Comparison of ENCODE assay signal across 8 mouse cellular contexts in the genomic region with DNA sequence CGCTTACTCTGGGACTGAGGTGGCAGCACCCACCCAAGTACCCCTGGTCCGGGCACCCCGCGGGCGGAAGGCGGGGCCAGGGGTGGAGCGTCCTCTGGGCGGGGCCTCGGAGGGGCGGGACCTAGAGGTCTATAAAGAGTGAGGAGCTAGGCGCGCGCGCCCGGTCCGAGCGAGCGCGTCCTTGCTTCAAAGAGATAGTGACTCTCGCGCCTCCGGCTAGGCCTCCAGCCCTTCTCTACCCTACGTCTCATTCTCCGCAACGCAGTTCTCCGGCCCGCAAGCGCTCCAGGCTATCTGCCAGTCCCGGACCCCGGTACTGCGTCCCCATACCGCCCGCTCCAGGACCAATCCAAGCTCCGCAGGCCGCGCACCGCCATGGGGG. TPM values are rescaled to one million over a fixed set of nuclear protein-coding genes. Genes with fewer than 3 reads are reported as not detected.
DNase-seq lines count a peak whose midpoint lies in the region; ATAC-seq and TF ChIP-seq lines count a peak whose summit lies in the region.

Cd81 (plus strand) TSS at position 114 of the 382 bp plus-strand sequence.

- TF ChIP-seq CTCF in layer of hippocampus, adult 2 months (conservative IDR thresholded peaks at IDR 0.05) = no peak
- no peak for TF ChIP-seq CTCF in lung, adult 2 months (IDR thresholded peaks at IDR 0.05; ENCODE audit: insufficient read depth, low read length)

- under 1% methylated on average over 37 of the region's 37 CpGs for WGBS in lung, adult 2 months

- peak; percentile 96 for TF ChIP-seq POLR2A in lung, adult 2 months (IDR thresholded peaks at IDR 0.05; ENCODE audit: borderline replicate concordance, extremely low read depth, low read depth, low read length)

- H3K27ac ChIP-seq in layer of hippocampus, adult 2 months = peak within 1 kb of the TSS; percentile 99

- peaks cover 20% of the 10 kb centered on the region for H3K4me1 ChIP-seq in lung, adult 2 months (ENCODE audit: control insufficient read depth, insufficient read depth, low read length)

- ATAC-seq in frontal cortex, adult (ENCODE audit: low TSS enrichment) = peak; percentile 83
- ATAC-seq in neutrophil, adult 5-6 weeks (ENCODE audit: extremely low read depth, insufficient number of reproducible peaks, low FRiP score, poor library complexity, severe bottlenecking) = peak; percentile 54

- peak; percentile 46 for DNase-seq in MN1 (ENCODE audit: low spot score)
- DNase-seq in cerebellum, adult 9-10 months = peak; percentile 81
- DNase-seq in heart, postnatal 4 days = peak; percentile 95
- DNase-seq in layer of hippocampus, adult 2 months (ENCODE audit: low spot score in 2 of 2) = peak; percentile 80 to 86
- peak; percentile 88 for DNase-seq in lung, adult 2 months
- DNase-seq in thymus, adult 18-20 months = peak; percentile 83 to 86

- H3K4me3 ChIP-seq in layer of hippocampus, adult 2 months = peak within 1 kb of the TSS; percentile 100
- H3K4me3 ChIP-seq in lung, adult 2 months (replicated peaks; ENCODE audit: extremely low read depth, low read depth, low read length) = peak within 1 kb of the TSS; percentile 91

RNA-seq across cellular contexts. Expression of gene Cd81, which starts in this region (rescaled TPM):
- total RNA-seq in heart, postnatal 4 days (2021) = 100 to 1,000 TPM; 600 to 620 TPM
- total RNA-seq in layer of hippocampus, adult 2 months (2021) = 100 to 1,000 TPM; 419 to 448 TPM
- polyA plus RNA-seq in lung, adult 2 months (2012; rRNA removed) = 575 and 614 TPM in 2 replicates
- total RNA-seq in neutrophil, adult 5-6 weeks (2017) = 133 and 141 TPM in 2 replicates

Comparison
In these comparisons a context has a peak if more than half of its experiments do, and no peak if none do; other contexts are left out.
1. Peak in every context shown above with its lines: DNase-seq, ATAC-seq, H3K4me3 ChIP-seq and H3K27ac ChIP-seq.